Mouse (Mus musculus) embryonic fibroblast, embryonic 13.5 days (primary cell): ENCODE measurements at regions not wholly inside any gene's neighbourhood (a gene's known extent, or its start where the extent isn't known, plus 50 kb on each side); places are given as distances from the start of the nearest gene placed in this dataset.

Source experiments
- H3K27ac ChIP-seq: 2 replicates; pipeline ENCODE4 v1.5.1; 2012; ENCODE audit warnings: low read length, control low read depth, inconsistent platforms; ENCODE audit not compliant: insufficient read depth
- H3K4me1 ChIP-seq: 2 replicates; pipeline ENCODE4 v1.6.1; 2011; ENCODE audit warnings: low read length; ENCODE audit not compliant: control insufficient read depth, insufficient read depth
- H3K4me3 ChIP-seq: 2 replicates; pipeline ENCODE4 v1.5.1; 2011; ENCODE audit warnings: mild to moderate bottlenecking, control low read depth, low read length; ENCODE audit not compliant: insufficient read depth
- CTCF ChIP-seq: IDR thresholded peaks from 2 replicates; pipeline ENCODE4 v1.5.1; 2011; ENCODE audit warnings: mild to moderate bottlenecking, control low read depth, low read length, moderate library complexity, borderline replicate concordance; ENCODE audit not compliant: insufficient read depth
- POLR2A ChIP-seq: IDR thresholded peaks from 2 replicates; pipeline ENCODE4 v1.6.1; 2011; ENCODE audit warnings: low read depth, mild to moderate bottlenecking, control low read depth, low read length, moderate library complexity

DNA sequence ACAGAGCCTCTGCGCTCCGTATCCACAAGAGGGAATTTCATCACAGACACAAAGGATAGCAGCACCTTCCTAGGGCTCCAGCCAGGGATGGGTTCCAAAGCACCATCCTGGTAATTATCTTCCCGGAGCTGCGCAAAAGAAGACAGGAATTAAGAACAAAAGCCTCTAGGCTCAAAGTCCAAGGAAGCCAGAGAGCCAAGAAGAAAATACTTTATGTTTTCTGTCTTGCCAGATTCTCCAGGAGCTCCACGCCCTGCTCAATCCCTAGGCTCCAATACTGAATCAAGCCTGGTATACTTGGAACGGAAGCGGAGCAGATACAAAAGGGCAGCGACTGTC is 54.4 kb downstream of the Irf2bpl start:
- TF ChIP-seq CTCF (no peak), POLR2A (no peak)
- H3K4me1 ChIP-seq: peaks cover 26% of the 10 kb centered on the region
- no peak overlapping the region for H3K4me3 ChIP-seq
- no peak overlapping the region for H3K27ac ChIP-seq

DNA sequence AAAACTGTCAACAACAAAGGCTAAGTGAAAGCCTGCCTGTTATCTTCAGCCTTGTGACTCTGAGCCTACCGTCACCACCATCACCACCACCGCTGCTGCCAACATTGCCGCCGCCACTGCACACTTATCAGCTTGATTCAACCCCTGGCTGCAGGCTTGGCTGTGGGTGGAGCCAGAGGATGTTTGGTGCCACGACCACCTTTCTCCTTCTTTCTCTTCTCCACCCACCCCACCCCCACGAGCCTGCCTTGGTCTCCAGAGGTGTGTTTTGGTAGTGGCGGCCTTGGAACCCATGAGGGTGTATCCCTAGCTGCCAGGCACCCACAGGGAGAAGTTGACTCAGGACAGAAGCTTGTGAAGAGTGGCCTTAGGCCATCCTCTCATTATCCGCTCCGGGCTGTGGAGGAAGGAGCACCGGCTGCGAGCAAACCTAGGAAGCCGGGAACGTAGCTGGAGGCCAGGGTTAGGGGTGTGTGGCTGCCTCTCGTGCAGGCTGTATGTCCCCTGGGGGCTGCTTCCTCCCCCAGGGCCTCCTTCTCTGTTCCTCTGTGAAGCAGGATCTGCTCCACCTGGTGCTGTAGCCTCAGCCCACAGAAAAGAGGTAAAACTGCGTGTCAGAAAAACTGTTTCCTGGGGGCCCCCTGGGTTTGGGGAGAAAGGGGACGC is 54.9 kb downstream of the Irf2bpl start:
- peaks cover 27% of the 10 kb centered on the region for H3K4me1 ChIP-seq
- H3K4me3 ChIP-seq: no peak overlapping the region
- TF ChIP-seq CTCF: no peak
- no peak for TF ChIP-seq POLR2A
- H3K27ac ChIP-seq: no peak overlapping the region

DNA sequence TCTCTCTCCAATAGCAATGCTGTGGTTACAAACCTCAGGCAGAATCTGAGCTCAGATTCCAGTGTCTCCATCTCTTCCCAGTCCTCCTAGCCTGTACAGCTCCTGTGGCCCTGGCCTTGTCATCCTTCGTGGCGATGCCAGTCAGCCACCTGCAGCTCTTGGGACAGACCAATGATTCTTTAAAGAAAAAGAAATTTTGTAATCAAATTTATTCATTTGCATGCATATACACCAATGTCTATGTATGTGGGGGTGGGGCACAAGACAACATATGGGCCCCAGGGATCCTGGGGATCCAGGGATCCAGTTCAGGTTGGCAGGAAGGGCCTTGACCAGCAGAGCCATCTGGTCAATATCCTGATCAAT is 57.4 kb downstream of the Irf2bpl start:
- Histone ChIP-seq H3K4me1 (peaks cover 12% of the 10 kb centered on the region), H3K27ac (peak overlapping the region; percentile 98), H3K4me3 (no peak overlapping the region)
- no peak for TF ChIP-seq CTCF
- TF ChIP-seq POLR2A: no peak

DNA sequence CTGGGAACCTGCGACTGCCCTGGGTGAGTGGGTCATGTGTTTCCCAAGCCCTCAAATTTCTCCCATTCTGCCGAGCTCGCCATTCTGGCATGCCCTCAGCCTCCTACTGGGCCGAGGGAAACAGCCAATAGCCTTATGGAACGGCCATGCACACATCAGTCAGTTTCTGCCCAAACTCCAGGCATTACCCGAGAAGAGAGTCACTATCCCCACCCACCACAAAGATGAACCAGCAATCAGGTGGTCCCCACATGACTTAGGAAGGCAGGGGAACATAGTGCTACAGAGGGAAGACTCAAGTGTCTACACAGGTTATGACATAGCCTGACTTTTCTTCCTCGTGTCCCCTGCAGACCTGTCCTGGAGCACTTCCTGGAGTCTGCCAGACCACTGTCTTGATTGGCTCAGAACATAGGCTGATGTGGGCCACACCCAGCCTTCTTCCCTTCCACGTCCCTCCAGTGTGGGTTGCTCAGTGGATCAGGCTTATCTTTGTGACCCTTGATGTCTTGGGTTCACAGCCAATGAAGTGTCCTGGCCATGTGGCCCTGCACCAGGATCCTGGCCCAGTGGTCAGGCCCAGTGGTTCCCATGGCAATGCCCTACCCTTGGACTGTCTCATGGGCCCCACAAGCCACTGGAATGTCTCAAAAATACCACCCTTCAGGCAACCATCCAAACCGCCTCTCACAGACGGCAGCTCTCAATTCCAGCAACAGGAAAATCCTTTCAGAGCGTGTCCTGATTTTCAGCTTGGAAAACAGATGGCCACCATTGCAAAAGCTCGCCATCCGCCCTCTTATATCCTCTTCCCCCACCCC is 58.0 kb downstream of the Irf2bpl start:
- Histone ChIP-seq H3K4me3 (no peak overlapping the region), H3K27ac (peak overlapping the region; percentile 98), H3K4me1 (peaks cover 10% of the 10 kb centered on the region; the same call in 1 of the 2 replicates)
- TF ChIP-seq POLR2A: no peak
- no peak for TF ChIP-seq CTCF

DNA sequence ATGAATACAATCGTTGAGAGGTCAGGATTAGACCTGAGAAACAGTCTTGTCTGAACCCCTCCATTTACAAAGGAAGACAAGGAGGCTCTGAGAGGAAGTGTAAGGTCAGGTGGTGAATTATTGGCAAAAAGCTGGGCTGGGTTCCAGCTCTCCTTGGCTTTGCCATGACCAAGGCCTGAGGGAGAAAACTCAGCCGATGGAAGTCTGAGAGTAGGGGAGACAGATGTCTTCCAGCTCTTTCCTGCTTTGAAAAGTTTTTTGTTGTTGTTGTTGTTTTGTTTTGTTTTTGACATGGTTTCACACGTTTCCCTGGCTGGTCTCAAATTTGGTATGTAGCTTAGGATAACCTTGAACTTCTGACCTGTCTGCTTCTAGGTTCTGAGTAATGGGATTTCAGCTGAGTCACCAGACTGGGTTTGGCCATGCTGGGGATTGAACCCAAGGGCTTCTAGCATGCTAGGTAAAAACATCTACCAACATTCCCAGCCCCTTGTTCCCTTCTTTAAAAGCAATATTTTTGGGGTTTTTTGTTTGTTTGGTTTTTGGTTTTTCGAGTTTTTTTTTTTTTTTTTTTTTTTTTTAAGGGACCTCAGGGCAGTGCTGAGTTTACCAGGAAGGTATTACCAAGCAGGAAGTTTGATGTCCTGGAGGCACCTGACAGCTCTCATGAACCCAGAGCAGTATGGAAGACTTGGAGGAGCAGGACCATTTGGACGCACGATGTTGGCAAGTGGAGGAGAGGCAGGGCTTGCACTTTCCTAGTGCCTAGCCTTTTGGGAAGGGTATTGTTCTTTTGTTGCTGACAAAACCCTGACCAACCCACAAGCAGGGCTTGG is 58.8 kb downstream of the Irf2bpl start:
- no peak for TF ChIP-seq CTCF
- TF ChIP-seq POLR2A: no peak; the same call in 1 of the 2 replicates
- peak overlapping the region; percentile 98 for H3K27ac ChIP-seq
- H3K4me1 ChIP-seq: peaks cover 7% of the 10 kb centered on the region; the same call in 1 of the 2 replicates
- H3K4me3 ChIP-seq: no peak overlapping the region

DNA sequence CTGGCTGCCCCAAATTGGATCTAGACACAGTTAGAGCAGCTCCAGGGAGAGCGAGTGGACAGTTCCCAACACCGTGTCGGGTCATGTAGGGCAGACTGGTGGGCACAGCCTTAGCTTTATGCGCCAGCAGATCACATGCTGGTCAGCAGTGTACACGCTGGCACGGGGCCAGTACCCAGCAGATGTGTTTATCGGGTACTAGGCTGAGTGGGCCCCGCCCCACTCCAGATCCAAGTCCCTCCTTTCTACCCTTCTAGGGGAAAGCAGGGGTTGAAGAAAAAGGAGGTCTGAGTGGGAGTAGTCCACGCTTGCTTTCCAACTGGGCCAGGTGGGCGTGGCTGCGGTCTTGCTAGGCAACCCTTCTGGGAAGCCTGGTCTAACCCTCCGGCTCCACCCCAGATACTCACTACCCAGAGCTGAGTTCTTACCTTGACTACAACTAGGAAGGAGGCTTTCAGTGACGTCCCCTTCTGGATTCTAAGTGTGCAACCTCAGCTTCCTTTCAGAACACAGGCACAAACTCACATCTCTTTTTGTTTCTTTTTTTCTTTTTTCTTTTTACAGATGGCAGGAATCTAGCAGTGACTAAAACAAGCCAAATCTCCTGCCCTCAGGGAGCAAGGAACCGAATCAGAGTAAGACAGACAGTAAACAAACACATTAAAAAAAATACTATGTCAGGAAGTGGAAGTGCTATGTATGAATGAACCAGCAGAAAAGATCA is 59.6 kb downstream of the Irf2bpl start:
- H3K4me1 ChIP-seq: peaks cover 7% of the 10 kb centered on the region; the same call in 1 of the 2 replicates
- peak overlapping the region; percentile 98 for H3K27ac ChIP-seq
- H3K4me3 ChIP-seq: no peak overlapping the region
- no peak for TF ChIP-seq CTCF
- no peak; the same call in 1 of the 2 replicates for TF ChIP-seq POLR2A

DNA sequence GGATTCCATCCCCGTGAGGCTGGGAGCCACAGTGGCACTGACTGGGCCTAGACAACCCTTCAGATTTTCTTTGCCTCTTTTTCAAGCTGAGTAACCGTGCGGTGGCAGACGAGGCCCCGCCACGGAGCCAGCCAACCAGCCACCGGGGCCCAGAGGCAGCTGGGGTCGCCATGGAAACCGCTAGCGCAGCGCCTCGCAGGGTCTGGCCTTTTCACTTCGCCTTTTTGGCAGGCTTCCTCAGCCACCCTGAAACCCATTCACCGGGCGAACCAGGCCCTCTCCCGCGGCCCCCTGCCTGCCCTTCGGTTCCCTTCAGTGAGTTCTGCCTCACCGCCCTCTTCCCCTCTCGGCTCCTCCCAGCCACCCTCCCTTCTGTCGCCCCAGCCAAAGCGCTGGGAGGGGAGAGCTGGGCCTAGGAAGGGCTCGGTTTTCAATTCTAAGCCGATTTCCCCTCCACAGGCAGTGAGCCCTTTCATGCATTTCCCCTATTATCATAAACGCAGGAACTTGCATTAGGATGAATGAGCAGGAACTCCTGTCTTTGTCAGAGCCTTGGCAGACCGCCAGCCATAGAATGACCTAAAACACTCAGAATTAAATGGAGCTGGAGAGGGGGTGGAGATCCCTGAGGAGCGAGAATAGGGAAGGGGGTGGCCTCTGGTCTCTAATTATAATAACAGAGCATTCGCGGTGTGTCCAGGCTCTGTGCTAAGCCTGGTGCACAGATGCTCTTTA is 60.6 kb downstream of the Irf2bpl start:
- Histone ChIP-seq H3K27ac (peak overlapping the region; percentile 98), H3K4me3 (peak overlapping the region; percentile 28), H3K4me1 (peaks cover 7% of the 10 kb centered on the region; the same call in 1 of the 2 replicates)
- TF ChIP-seq CTCF (no peak), POLR2A (peak; percentile 68; the same call in 1 of the 2 replicates)

DNA sequence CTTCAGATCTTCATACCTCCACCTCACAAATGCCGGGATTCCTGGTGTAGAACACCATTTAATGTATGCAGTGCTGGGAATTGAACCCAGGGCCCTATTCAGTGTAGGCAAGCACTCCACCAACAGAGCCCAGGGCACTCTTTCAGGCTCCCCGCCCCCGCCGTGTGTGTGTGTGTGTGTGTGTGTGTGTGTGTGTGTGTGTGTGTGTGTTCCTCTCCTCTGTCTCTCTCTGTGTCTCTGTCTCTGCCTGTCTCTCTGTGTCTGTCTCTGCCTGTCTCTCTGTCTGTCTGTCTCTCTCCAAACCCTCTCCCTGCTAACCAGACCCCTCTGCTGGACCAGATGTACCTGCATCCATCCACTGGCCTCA is 61.1 kb downstream of the Irf2bpl start:
- H3K4me3 ChIP-seq: peak overlapping the region; percentile 28
- TF ChIP-seq POLR2A: no peak
- no peak for TF ChIP-seq CTCF
- H3K4me1 ChIP-seq: peaks cover 7% of the 10 kb centered on the region; the same call in 1 of the 2 replicates
- peak overlapping the region; percentile 98 for H3K27ac ChIP-seq
